Mouse (Mus musculus) large intestine, adult 2 months (tissue): ENCODE measurements around the gene Sapcd1. TPM values are rescaled to one million over a fixed set of nuclear protein-coding genes. Genes with fewer than 3 reads are reported as not detected.
"Not testable (repeated sequence)": the region's sequence is repeated elsewhere in the genome, so short reads cannot be mapped to it uniquely, and the experiment has no call there.

Source experiments
- DNase-seq: peaks from one replicate; pipeline ENCODE4 v3.0.0-alpha.2; 2012; ENCODE audit warnings: low read depth, low spot score
- WGBS: fragments of 180-500 bp; shearing (Covaris S2); methylation state at CpG from one replicate; pipeline ENCODE4 v1.1.7; 2018; 5-methylcytosine and 5-hydroxymethylcytosine counted together
- polyA plus RNA-seq: library from polyadenylated mRNA; depleted of rRNA; stranded (reverse); fragments of >200 nt; gene quantifications from 2 replicates; pipeline ENCODE4 v1.2.3, GENCODE M21; 2012

Sapcd1 gene
- polyA plus RNA-seq, 1 experiment: 0.83 TPM

DNA sequence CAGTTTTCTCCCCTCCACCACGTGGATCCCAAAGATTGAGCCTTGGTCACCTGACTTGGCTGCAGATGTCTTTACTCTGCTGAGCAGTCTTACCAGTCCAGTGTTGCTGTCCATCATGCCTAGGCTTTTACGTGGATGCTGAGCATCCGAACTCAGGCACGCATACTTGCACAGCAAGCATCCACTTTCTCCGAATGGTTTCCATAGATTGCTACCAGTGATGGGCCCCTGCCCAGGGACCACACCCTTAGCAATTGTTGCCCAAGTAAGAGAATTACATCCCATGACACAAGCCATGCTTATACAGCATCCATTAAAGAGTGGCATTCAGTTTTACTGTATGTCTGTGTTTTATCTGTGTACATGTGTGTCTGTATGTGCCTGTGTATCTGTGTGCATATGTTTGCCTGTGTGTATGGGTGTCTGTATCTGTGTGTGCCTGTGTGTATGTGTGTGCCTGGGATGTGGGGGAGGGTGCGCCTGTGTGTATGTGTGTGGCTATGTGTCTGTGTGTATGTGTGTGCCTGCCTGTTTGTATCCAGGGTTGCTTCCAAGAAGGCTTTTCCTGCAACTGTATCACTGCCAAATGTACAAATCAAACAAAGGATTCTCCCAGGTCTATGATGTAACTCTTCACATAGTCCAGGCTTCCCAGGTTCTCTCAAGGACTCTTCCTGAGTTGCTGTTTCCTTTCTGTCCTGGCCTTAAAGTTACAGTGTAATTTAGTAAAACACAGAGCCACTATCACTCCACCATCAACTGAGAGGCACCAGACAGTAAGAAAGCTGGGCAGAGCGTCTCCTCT lies 28.1 kb upstream of the Sapcd1 start:
- DNase-seq: no peak
- WGBS: 81% methylated on average over 7 of the region's 7 CpGs

DNA sequence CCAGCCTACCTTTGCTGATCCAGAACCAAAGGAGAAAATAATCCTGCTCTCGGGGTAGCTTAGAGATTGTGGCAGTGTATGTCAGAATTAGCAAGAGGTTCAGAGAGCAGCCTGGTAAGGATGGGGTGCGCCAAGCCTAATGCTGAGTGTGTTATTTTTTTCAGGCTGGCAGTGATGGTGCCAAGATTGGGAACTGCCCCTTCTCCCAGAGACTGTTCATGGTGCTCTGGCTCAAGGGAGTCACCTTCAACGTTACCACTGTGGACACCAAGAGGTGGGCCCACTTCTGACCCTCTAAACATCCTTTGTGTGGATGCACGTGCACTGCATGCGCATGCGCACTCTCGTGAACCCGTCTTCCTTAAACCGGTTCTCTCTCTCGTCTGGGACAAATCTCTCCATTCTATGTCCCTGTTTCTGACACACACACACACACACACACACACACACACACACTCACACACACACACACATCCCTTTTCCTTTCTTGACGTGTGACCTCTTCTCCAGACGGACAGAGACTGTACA lies 24.5 kb upstream of the Sapcd1 start:
- WGBS: 76% methylated on average over 12 of the region's 12 CpGs
- DNase-seq: no peak

DNA sequence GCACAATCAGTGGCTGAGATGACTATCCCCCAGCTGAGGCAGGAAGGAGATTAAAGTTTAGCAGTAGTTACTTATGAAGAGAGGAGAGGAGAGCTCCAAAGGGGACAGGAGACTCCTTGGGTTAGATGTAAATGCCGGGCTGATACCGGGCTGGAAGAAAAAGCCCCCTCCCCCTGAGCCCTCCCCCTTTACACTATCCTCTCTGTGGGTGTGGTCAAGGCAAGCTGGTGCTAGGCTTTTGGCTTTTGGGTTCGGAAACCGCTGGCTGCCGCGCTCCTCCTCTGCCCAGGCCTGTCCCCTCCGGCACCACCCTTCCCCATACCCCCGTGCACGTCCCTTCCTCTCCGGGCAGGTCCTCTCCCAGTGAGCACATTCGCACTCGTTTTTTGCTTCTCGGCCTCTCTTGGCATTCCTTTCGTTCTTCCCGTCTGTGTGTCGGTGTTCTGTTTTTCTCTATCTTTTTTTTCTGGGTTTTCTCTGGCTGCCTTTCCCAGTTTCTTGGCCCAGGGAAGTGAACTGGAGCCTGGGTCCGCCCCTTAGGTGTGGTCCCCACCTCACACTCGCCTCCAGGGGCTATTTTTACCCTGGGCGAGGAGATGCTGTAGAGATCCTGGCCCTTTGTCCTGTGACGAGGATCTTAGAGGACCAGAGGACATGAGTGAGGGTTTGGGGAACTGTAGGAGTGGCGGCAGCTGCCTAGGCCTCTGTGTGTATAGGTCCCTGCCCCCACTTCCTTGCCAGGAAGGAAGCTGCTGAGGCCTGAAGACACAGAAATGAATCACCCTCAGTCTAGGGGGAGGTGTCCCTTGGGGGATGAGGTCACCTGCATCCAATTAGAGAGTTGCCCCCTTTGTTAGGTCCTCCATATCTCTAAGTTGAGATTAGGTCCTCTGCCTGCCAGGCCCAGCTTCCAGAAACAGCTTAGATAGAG lies 23.6 kb upstream of the Sapcd1 start:
- WGBS: under 1% methylated on average over 21 of the region's 21 CpGs
- no peak for DNase-seq

DNA sequence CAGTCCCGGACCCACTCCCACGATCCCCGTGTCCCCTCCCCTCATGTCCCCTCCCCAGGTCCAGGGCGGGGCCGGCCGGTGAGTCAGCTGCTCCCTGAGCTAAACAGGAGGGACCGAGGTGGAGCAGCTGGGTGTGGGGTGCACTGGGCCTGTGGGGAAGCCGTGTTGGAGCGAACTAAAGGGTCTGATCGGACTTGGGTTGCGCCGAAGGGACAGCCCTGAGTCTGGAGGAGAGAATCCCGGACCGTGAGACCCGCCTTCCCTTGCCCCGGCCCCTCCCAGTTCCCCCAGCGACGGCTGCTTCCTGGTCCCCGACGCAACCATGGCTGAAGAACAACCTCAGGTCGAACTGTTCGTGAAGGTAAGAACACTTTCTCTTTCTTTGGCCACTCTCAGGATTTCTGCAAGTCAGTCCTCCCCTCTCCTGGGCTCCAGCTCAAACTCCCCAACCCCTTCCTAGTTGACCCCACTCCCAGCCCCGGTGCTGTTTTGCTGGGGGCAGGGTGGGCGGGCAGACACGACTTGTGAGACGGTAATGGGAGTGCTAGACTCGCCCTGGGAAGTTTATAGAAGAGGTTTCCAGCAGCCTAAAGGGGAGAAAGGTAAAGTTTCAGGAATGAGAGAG lies 22.4 kb upstream of the Sapcd1 start:
- WGBS: 2% methylated on average over 27 of the region's 27 CpGs
- no peak for DNase-seq

DNA sequence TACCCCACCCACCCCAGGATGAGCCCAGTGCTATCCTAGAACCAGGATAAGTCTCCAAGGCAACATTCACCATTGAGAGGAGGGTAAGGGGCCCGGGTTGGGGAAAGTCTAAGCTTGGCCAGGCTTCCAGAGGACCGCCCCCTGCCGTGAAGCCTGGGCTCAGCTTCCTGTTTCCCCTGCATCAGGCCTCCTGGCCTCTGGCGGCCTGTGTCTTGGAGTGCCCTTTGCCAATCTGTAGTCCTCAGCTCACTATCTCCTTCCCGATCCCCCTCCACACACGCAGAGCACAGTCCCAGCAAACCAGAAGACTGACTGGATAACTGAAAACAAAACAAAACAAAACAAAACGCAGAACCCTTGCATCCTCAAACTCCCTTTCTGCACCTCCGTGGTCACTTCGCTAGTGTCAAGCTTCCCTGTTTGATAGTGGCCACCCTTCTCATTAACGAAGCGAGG lies 21.8 kb upstream of the Sapcd1 start, which contains the start of gene Clic1:
Gene Clic1 (plus strand): TSS at position 406 of the 456 bp plus-strand sequence.
- no peak for DNase-seq
- WGBS: 2% methylated on average over 11 of the region's 11 CpGs

DNA sequence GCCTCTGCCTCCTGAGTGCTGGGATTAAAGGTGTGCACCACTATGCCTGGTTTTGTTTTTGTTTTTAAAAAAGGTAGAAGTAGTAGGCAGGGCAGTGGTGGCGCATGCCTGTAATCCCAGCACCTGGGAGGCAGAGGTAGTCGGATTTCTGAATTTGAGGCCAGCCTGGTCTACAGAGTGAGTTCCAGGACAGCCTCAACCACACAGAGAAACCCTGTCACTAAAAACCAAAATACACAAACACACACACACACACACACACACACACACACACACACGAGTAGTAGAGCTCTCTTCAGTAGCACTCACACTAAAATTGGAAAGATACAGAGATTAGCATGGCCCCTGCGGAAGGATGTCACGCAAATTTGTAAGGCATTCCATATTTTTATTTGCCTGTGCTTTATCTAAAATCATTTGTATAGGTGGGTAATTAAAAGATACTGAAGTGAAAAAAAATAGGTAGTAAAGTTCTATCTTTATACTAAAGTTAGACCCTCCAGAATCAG lies 21.2 kb upstream of the Sapcd1 start:
- no peak for DNase-seq
- WGBS: 50% methylated on average over 5 of the region's 5 CpGs

DNA sequence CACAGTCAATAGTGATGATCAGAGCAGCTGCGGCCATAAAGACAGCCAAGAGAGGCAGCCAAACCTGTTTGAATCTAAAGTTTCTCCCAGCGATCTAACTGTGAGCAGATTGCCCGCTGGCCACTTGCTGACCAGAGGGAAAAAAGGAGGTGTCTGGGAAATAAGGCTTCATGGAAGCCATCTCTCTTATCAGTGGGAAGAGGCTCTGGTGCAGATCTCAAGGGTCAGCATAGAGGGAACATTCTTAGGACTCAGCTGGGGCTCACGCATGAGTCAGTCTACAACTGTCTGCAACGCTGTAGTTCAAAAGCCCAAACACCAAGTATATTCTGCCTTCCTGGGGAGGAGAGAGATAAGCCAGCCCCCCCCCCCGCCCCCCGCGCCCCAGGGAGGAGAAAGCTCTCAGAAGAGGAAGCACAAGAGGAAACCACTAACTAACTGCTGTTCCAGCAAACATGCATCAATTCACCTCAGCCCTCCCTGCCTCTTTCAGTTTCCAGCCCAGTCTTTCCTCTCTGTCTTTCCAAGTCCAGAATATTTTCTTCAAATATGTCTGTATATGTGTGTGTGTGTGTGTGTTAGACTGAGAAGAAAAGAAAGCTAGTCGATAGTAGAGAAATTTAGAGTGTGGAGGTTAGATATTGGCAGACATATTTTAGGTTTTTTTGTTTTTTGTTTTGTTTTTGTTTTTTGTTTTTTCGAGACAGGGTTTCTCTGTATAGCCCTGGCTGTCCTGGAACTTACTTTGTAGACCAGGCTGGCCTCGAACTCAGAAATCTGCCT lies 20.5 kb upstream of the Sapcd1 start:
- DNase-seq: no peak
- 13% methylated on average over 11 of the region's 11 CpGs for WGBS

DNA sequence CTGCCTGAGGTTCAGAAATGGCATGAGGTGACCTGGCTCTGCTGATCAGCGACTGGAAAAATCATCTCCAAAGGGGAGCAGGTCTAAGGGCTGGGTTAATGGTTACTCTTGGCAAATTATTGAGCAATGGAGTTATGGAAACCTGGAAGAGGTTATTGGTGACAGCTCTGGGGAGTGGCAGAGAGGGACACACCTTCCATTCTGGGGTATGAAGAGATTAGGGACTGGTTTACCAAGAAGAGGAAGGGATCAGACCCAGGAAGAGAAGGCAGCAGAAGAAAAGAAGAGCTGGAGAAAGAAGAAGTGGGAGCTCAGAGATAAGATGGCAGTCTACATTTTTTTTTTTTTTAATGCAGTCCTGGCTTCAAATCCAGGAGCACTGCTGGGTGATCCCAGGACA lies 19.9 kb upstream of the Sapcd1 start:
- DNase-seq: no peak
- WGBS: 9% methylated on average over 1 of the region's 1 CpGs

DNA sequence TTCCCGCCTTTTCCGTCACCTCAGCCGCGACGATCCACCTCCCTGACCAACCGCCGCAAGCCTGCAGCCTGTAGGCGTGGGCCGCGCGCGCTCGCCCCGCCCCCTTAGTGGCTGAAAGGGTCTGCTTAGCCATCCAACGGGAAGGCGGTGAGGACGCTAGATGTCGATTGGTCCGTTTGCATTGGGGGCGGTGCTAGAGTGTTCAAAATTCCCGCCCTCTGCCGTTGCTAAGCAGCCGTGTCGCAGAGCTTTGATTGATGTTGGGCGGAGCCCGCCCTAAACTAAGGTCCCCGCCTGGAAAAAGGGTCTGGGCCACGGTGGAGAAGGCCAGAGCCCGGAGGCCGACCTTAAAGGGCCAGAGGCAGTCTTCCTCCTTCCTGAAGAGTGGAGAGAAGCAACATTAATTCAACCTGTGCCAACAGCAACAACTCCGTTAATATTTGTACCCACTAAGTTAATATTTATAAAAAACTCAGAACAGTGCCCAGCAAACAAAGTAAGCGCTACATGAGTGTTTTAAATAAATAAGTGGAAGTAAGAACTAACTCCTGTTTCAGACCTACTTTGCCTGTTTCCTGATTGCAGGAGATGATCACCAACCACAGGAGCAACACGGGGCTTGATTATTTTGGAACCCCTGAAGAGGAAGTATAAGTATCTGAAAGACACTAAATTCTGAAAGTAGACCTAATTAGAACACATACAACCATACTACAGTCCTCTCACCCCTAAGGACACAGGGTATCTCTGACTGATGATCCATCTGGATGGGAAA lies 19.1 kb upstream of the Sapcd1 start, which contains the start of gene Msh5:
Gene Msh5 (minus strand): TSS at position 65 of the 775 bp plus-strand sequence.
- WGBS: 1% methylated on average over 33 of the region's 33 CpGs

DNA sequence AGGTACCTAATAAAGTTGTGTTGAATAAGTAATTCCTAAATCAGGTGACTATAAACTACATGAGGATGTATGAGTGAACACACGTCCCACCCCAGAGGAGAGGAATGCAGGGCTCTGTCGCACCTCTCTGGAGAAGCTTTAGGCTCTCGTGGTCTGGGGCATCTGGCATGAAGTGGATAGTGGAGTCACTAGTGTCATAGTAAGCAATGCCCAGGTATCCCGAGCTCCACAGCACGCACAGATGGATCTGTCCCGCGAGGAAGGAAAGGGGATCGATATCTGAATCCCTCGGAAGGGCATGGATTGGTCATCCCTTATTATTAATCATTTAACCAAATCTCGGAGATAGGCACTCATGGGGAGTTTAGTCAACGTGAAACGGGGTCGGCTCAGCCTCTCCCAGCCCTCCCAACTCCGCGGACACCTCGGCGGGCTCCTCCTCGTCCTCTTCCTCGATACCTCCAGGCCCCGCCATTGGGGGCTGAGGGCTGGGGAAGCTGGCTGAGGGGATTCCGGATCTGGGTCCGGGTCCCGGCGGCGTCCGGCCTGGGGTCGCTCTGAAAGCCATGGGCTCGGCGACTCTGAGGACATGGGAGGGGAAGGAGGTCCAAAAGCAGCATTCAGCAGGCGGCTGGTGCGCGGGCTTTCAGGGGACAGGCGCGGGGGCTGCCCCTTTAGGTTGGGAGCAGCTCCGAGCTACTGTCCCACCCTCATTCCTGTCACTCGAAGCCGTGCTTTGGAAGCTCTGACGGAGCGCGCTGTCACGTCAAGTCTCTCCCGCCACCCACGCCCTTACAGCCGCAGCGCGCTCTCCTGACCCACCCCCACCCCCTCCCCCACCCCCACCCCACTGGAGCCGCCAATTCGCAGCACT lies 18.2 kb upstream of the Sapcd1 start:
- no peak for DNase-seq
- WGBS: 4% methylated on average over 48 of the region's 48 CpGs

More for the DNA sequence above, 19.1 kb upstream of the Sapcd1 start, which contains the start of gene Msh5:
- no peak for DNase-seq

DNA sequence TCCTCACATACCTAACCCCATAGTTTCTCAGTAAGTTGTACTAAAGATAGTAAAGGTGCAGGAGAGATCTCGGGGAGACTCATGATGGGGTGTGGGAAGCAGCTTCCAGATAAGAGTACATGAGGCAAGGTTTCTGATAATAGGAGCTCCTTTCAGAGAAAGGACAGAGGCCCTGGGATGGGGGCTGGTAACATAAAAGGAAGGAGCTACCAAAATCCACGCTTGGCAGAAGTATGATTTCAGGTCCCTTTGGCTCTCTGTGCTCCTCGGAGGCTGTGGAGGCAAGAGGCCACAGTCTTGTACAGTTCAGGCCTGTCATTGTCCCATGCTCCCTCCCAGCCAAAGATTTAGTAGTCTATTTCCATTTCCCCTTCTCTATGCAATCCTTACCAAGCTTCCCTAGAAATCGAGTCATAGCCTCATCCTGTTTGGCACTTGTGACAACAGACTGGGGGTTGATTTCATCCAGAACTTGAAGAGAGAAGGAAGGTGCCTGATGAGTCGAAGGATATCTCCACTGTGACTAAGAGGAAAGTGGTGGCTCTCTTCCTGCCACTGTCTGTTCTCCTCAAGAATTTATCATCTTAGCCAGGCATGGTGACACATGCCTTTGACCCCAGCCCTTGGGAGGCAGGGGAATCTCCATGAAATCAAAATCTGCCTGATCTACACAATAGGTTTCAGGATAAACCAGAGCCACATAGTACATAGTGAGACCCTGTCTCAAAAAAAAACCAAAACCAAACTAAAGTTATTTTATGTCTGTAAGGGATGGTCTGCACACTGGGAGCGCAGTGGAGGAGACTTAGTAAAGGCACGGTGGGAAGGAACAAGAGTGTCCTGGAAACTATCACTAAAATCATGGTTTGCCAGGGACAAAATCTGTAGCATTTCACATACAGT lies 17.3 kb upstream of the Sapcd1 start:
- DNase-seq: no peak
- 78% methylated on average over 7 of the region's 7 CpGs for WGBS

DNA sequence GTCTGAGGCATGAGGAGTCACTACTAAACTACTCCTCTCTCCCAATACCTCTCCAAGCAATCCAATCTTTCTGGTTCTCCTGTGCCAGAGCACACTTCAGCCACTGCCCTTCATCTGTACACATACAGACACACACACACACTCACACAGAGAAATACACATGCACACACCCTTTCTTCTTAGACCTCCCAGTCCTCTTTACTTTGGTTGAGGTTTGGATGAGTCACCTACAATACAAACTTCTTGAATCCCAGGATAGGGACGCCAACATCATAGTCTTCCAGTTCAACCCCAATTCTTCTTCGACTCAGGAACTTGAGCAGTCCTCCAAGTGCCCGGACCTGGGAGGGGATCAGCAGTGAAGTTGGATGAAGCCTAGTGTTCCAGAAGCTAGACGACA lies 16.0 kb upstream of the Sapcd1 start:
- DNase-seq: no peak
- 45% methylated on average over 4 of the region's 4 CpGs for WGBS

DNA sequence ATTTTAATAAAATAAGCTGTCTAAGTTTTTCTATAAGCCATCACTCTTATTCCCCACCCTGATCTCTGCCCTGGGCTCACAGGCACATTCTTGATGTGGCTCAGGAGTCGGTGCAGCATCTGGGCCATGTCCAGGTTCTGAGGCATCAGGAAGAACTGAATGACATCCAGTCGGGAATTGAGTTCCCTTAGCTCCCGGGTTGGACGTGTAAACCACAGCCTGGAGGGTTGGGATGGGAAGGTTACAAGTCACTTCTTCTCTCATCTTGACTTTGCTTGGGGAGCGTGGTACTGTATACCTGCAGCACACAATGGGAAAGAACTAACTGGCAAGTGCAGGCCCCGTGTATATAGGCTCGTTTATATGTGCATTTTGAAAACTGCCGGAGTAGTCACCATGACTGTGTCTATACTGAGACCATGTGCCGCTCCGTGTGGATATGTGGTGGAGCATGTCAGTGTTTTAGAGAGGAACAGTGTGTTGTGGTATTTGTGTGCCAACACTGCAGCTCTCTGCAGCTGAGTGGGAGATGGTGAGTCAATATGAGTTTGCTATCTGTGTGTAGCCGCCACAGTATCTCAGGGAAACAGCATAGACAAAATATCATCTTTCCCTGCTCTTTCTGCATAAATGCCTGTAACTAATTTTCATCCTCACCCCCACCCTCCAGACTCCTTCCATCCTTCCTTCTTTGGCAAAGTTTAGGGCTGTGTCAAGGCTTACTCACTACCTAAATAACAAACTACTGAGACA lies 11.5 kb upstream of the Sapcd1 start:
- 89% methylated on average over 11 of the region's 11 CpGs for WGBS

DNA sequence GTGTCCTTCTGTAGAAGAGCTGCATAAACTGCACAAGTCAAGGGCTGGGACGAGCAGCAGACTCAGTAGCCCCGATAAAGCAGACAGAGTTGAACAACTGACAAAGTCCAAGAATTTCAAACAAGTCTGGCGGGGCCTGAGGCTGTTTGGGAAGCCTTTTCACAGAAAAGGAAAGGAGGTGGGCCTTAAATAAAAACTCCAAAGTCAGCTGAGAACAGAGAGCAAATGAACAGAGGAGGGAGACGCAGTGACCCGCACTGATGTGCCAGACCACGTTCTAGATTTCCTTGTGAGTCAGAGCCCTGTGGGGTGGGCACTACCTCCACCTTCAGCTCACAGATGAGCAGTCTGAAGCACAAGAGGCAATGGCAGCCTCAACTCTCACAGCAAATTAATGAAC lies 7.1 kb upstream of the Sapcd1 start:
- WGBS: 53% methylated on average over 6 of the region's 6 CpGs
- no peak for DNase-seq

More for the DNA sequence above, 11.5 kb upstream of the Sapcd1 start:
- DNase-seq: no peak

DNA sequence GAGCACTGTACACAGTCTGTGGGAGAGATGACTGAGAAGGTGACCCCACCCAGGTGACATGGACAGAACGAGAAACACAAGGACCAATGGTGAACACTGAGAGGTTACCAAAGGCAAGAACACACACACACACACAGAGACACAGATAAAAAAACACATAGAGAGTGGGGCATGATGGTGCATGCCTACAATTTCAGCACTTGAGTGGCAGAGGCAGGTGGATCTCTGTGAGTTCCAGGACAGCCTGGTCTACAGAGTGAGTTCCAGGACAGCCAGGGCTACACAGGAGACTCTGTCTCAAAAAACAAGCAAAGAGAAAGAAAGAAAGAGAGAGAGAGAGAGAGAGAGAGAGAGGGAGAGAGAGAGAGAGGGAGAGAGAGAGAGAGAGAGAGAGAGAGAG lies 5.9 kb upstream of the Sapcd1 start:
- 47% methylated on average over 1 of the region's 1 CpGs for WGBS
- DNase-seq: not testable (repeated sequence)
